Mouse (Mus musculus) MN1 (cell line): ENCODE data around the gene Dok5.

ENCODE experiments used
- DNase-seq: peaks from one replicate; pipeline ENCODE4 v3.0.0-alpha.2; 2016; ENCODE audit warnings: low spot score

Dok5 gene

GRCm38 (mm10) chr2:170731632-170732561, at the start of gene Dok5:
TSS of gene Dok5 (plus strand) at chr2:170731807.
- no peak for DNase-seq

- DNase-seq, result no peak
Observed at GRCm38 (mm10) chr2:170683385-170683784, 48.2 kb upstream of the Dok5 start.

GRCm38 (mm10) chr2:170695071-170695936, 36.3 kb upstream of the Dok5 start:
- no peak for DNase-seq

- no peak for DNase-seq
Observed at GRCm38 (mm10) chr2:170695937-170696510, 35.6 kb upstream of the Dok5 start.

GRCm38 (mm10) chr2:170700471-170700870, 31.1 kb upstream of the Dok5 start:
- no peak for DNase-seq

- DNase-seq, result no peak
Observed at GRCm38 (mm10) chr2:170706488-170706887, 25.1 kb upstream of the Dok5 start.

- DNase-seq, result no peak
Observed at GRCm38 (mm10) chr2:170707672-170708071, 23.9 kb upstream of the Dok5 start.

GRCm38 (mm10) chr2:170708901-170709300, 22.7 kb upstream of the Dok5 start:
- no peak for DNase-seq

- no peak for DNase-seq
Observed at GRCm38 (mm10) chr2:170712658-170713285, 18.8 kb upstream of the Dok5 start.

- DNase-seq, result no peak
Observed at GRCm38 (mm10) chr2:170720386-170720785, 11.2 kb upstream of the Dok5 start.

- DNase-seq, result no peak
Observed at GRCm38 (mm10) chr2:170724136-170724535, 7.5 kb upstream of the Dok5 start.

GRCm38 (mm10) chr2:170724716-170725115, 6.9 kb upstream of the Dok5 start:
- no peak for DNase-seq

- DNase-seq, result no peak
Observed at GRCm38 (mm10) chr2:170725796-170726195, 5.8 kb upstream of the Dok5 start.

- DNase-seq, result no peak
Observed at GRCm38 (mm10) chr2:170726996-170727710, 4.5 kb upstream of the Dok5 start.

GRCm38 (mm10) chr2:170728864-170729263, 2.7 kb upstream of the Dok5 start:
- DNase-seq, result no peak

GRCm38 (mm10) chr2:170729661-170730060, 1.9 kb upstream of the Dok5 start:
- no peak for DNase-seq

- no peak for DNase-seq
Observed at GRCm38 (mm10) chr2:170730136-170730535, 1.5 kb upstream of the Dok5 start.

- no peak for DNase-seq
Observed at GRCm38 (mm10) chr2:170730781-170731180, 826 bp upstream of the Dok5 start.

- no peak for DNase-seq
Observed at GRCm38 (mm10) chr2:170731205-170731604, 402 bp upstream of the Dok5 start.

GRCm38 (mm10) chr2:170733671-170734070, 2.1 kb downstream of the Dok5 start:
- DNase-seq, result no peak

GRCm38 (mm10) chr2:170734446-170734845, 2.8 kb downstream of the Dok5 start:
- DNase-seq, result no peak
